25 mouse cellular contexts compared by ENCODE assay signal in genomic region chr14:13649865-13650264, GRCm38 (mm10). TPM values are rescaled to one million over a fixed set of nuclear protein-coding genes. Genes with fewer than 3 reads are reported as not detected.
"Had no signal": no experiment of that assay in that cellular context is flagged by ENCODE, and none has a peak within 500 bp of the region (broad histone marks: within the 10 kb centered on the region; RNA-seq: fewer than 3 reads in every experiment).

No protein-coding gene starts in this region.

- H3K4me3 ChIP-seq: midbrain, embryonic 10.5 days; midbrain, embryonic 12.5 days; myocyte; neural tube, embryonic 13.5 days; neural tube, embryonic 15.5 days had no signal

- H3K9ac ChIP-seq: lung, embryonic 14.5 days; midbrain, embryonic 12.5 days; neural tube, embryonic 13.5 days; neural tube, embryonic 15.5 days had no signal

- H3K9me3 ChIP-seq: midbrain, embryonic 10.5 days; midbrain, embryonic 12.5 days; neural tube, embryonic 13.5 days; neural tube, embryonic 15.5 days had no signal

- H3K27ac ChIP-seq: midbrain, embryonic 10.5 days; midbrain, embryonic 12.5 days; neural tube, embryonic 13.5 days; neural tube, embryonic 15.5 days had no signal

- H3K4me1 ChIP-seq: midbrain, embryonic 10.5 days had no signal

- ATAC-seq: midbrain, embryonic 16.5 days had no signal

- DNase-seq: lung, adult 18-20 months; lung, embryonic 14.5 days; lung, postnatal 10 days; lung, postnatal 4 days; midbrain, embryonic 14.5 days; retina, postnatal 1 day; right cerebral cortex, adult 18-20 months; right cerebral cortex, postnatal 25 days; right cerebral cortex, postnatal 4 days; spleen, adult 18-20 months; thymus, adult 2 months; thymus, postnatal 14 days; thymus, postnatal 36 days had no signal

- H3K27me3 ChIP-seq: midbrain, embryonic 12.5 days; neural tube, embryonic 13.5 days; neural tube, embryonic 15.5 days had no signal

- H3K36me3 ChIP-seq: midbrain, embryonic 10.5 days; midbrain, embryonic 12.5 days; neural tube, embryonic 13.5 days; neural tube, embryonic 15.5 days had no signal

- H3K4me2 ChIP-seq: lung, embryonic 14.5 days; midbrain, embryonic 12.5 days; neural tube, embryonic 13.5 days; neural tube, embryonic 15.5 days had no signal

RNA-seq across cellular contexts. Expression of gene Sntn, which starts 20.8 kb away (rescaled TPM):
- total RNA-seq: megakaryocyte, adult 5-6 weeks; megakaryocyte-erythroid progenitor cell, adult 5-6 weeks had no signal
- polyA plus RNA-seq: lung, embryonic 14.5 days; midbrain, embryonic 10.5 days; midbrain, embryonic 12.5 days; midbrain, embryonic 14.5 days; midbrain, embryonic 16.5 days; myocyte; neural tube, embryonic 11.5 days; neural tube, embryonic 13.5 days; neural tube, embryonic 15.5 days; small intestine, adult 2 months; stomach, embryonic 14.5 days; stomach, embryonic 16.5 days; thymus, adult 2 months had no signal
